Mouse (Mus musculus) regulatory T cell (primary cell): Measurements from ENCODE around the gene Eogt.

Source experiments
- in situ Hi-C: fragments of 300-600 bp; cut with MboI, MseI; formaldehyde crosslinking; loops from one replicate; pipeline ENCODE4 v1.15.1; 2025; ENCODE audit warnings: high pct_unique_total_duplicates

The Eogt gene

DNA sequence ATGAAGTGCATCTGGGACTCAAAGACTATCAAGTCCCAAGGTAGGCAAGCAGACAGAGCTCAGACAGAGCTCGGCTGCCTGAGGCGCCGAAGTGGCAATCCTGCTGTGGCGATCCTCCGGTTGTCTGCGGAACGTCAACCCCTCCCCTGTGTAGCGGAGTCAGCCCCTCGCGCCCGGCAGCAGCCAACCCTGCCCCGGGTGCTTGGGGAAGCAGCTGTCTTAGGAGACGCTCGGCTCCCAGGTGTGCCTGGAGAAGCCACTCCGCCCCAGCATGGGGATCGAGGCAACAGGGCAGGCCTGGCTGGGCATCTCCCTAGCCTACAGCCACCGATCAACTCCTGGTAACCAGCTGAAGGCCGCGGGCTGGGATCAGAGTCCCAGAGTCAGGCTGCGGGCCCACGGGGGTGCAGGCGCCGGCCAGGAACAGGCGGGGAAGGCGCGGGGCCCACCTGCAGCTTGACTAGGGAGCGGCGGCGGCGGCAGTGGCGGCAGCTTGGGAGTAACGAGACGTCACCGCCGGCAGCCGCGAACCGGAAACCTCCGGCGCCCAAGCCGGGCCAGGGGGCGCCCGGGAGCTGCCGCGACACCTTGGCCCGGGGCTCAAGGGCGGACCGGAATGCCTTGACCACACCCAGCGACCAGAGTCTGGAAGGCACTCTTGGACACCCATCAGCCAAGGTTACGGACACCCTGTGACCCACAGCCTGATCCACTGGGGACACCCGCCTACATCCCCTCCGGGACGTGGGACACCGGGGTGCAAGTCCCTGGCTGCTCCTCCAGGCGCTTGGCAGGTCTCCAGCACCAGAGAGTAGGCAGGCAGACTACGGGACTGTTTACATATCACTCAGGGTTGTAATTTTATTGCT lies at the start of gene Eogt:
TSS of gene Eogt (minus strand) at position 800 of the 869 bp plus-strand sequence.
- in situ Hi-C loops: loop anchor here (5.0 kb wide), 1 partner anchor 54 kb away; no protein-coding TSS in a partner anchor

DNA sequence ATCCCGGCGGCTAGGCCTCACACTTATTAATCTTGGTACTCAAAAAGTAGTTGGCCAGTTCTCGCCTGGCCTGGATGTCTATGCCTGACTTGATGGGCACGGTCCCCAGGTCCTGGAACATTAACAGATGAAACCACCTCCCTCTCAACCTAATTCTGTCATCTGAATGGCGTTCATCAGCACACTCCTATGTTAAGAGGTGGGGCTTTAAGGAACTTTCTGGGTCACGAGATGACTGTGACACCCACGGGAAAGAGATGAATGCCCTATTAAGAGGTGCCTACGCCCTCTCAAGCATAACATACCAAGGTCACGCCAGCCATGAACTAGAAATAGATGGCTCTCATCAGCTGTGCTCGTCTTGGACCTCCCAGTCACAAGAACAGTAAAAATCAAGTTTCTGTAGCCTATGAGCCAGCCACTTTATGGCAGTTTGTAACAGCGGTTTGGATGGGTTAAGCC lies 30.4 kb upstream of the Eogt start:
- in situ Hi-C loops: no loop called here

DNA sequence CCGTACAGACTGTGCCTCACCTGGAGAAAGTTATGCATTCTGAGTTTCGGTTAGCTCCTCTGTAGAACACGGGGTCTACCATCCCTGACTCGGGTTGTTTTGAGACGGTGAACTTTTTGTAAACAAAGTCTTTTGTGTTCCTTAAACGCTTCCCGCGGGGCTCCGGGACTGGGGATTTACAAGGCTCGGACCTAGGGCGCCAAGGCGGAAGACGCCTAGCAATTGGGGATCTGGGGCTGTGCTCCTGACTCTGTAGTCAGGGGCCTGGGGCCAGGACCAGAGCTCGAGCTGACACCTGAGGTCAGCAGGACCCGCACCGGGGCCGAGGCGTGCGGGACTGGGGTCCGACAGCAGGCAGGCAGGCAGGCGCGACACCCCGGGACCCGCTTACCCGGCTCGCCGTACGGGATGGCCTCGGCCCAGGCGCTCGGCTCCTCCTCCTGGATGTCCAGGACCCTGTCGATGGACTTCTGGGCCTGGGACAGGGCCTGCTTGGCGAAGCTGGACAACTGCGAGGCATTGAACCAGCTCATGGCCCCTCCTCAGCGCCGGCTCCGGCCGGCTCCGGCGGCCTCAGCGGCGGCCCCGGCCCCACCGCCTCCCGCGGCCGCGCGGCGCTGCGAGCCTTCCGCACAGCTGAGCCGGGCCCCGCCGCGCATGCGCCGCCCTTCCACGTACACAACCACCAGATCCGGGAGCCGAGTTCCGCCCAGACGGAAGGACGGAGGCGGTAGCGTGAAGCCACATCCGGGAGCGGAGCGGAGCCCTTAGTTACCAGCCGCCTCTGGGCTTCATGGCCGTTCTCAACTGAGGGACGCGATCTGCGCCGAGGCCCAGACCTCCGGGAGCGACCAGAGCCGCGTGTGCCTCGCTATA lies 29.7 kb upstream of the Eogt start, which contains the start of gene Tmf1:
TSS of gene Tmf1 (minus strand) at position 632 of the 876 bp plus-strand sequence.
- in situ Hi-C loops: no loop called here

DNA sequence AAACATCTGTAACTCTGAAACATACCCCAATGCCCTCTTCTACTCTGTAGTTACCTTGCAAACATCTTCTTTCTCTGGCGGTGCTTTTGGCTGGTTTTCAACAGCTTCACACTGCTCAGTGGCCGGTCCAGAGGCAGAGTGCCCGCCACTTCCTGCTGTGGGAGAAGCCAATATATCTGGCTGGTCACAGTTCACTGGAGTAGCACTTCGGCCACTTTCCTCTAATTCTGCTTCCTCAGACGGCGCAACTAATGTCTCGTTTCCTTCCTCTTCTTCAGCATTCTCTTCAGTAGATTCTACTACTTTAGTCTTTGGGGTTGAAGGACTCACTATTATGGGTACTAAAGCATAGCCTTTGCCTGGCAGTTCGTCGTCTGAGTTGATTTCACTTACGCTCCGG lies 26.7 kb upstream of the Eogt start:
- in situ Hi-C loops: no loop called here

DNA sequence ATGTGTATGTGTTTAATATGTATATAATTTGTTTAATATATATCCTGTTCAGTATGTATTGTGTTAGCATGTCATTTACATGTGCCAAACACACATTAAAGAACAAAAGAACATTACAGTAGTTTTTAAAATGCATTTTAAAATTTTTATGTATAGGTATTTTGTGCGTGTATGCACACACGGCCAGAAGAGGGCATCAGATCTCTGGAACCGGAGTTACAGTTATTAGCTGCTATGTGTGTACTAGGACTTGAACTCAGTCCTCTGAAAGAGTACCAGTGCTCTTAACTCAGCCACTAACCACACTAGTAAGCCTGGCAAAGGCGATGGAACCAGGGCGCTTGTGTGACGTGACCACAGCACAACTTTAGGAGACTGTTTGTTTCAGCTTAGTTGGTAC lies 1.2 kb upstream of the Eogt start:
- in situ Hi-C loops: no loop called here

DNA sequence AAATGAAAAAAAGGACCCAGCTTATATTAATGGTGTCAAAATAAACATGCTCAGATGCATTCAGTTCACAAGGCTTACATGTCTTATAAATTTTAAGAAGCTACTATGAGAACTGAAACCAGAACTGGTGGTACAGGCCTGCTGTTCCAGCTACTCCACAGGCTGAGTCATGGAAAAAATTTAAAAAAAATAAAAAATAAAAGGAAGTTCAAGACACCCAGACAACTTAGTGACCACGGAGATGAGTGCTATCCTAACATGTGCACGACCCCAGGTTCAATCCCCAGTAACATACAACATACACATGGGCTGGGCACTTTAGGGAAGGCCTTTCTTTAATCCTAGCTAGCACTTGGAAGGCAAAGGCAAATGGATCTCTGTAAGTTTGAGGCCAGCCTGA lies 739 bp upstream of the Eogt start:
- in situ Hi-C loops: loop anchor here (5.0 kb wide), 1 partner anchor 53 kb away; no protein-coding TSS in a partner anchor

DNA sequence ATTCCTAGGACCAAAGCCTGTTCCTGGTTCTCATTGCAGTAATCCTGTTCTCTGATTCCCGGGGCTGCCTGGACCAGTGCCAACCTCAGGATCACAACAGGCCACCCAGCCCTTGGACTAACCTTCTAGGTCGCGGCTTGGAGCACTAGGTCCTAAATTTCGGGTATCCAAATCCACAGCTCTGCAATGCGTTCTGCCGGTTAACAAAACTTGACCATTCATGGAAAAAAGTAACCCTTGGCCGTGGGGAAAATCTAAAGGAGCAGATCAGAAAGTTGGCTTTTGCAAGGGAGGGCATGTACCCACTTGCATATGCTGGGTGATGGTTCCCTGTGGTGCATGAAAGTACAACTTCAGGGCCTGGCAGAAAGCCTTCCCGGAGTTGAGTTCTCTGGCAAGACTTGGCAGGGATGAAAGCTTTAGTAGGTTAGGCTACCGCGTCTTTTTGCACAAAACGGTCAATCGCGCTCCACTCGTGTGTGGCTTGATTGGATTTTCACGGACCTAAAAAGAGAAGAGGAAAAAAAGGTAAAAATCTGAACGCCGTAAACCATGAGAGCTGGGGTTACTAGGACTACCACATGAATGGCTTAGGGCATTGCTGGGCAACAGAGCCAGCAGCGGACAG lies 1.1 kb downstream of the Eogt start:
- in situ Hi-C loops: loop anchor here (5.0 kb wide), 1 partner anchor 54 kb away; no protein-coding TSS in a partner anchor

DNA sequence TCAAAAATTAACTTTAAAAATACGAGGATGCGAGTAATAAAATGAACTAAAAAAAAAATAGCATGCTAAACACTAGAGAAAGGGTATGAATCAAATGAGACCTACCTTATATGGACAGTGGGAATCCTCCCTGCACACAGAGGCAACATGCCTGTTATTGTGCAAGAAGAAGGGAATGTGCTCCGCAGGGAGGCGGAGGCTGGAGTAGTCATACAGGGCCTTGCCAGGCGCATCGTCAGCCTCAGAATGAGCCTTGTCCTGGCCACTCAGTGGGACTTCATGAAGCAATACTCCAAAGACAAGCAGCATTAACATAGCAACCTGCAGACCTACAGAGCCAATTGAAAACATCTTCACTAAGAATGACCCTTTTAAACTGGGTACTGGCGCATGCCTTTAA lies 3.8 kb downstream of the Eogt start:
- in situ Hi-C loops: loop anchor here (5.0 kb wide), 1 partner anchor 57 kb away; no protein-coding TSS in a partner anchor

DNA sequence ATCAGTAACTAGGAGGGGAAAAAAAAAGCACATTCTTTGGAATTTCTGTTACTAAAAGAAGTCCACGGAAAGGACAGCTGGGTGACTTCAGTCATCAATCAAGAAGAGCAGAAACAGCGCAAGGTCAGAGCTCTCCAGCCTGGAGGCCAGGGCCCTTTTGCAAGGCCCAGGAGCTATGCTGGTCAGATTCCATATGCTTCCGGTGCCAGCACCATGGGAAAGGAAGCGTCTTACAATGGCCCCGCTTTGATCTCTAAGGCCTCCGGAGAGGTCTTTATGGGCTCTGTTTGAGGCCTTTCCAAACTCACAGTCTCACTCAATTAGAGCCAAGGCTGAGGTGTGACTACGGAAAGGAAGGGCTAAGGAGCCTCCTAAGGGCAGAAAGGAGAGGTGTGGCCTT lies 4.6 kb downstream of the Eogt start:
- in situ Hi-C loops: no loop called here

DNA sequence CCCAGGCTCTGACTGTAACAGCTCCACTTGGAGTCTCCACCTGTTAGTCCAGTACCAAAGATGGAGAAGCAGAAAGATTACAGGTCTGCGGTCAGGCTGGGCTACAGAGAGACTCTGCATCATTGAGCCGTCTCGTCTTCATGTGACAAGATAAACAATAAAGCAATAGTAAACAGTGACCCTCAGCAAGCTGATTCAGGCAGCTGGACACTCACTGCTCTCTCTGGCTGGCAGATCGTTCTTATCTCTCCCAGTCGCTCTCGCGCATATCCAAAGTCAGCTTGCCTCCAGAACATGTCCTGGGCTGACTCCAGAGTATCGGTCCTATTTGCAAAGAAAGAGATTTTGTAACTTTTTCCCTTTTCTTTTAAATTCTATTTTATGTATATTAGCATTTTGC lies 6.4 kb downstream of the Eogt start:
- in situ Hi-C loops: no loop called here

DNA sequence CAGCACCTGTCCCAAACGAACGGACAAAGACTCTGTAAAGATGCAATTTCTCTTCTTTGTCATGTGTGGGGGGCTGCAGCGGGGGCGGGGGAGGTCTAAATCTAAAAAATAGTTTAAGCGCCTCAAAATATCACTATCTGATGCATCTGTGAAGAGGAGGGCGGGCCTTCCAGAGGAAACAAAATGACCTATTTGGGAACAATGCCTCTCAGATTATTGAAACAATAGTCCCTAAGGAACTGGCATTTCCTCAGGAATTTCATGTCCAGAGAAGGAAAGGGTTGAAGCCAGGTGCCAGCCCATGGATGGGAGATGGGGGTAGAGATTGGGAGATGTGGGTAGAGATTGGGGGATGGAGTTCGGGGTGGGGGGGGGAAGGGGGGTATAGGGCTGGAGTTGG lies 7.2 kb downstream of the Eogt start:
- in situ Hi-C loops: no loop called here

DNA sequence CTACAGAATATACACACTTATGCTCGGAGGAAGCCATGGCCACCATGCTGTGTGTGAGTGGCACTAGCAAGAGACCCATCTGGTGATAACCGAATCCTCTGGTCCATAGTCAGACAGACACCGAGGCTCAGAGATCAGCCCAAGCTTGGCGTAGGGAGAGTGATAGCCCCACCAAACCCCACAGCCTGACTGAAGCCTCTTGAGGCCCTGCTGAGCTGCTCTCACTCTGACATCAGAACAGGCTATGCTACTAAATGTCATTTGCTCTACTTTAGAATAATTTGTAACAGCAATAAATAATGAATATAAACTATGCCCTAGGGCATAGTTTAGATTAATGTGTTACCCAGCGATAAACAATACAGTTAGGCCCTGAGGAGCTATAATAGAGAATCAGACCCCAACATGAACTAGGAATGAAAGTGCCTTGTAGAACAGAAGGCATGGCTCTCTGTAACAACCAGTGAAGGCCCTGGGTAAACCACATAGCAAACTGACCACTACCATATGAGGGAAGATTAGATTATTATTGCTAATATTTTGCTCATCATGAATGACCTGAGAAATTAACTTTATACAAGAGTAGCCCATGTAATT lies 16.2 kb downstream of the Eogt start:
- in situ Hi-C loops: no loop called here

DNA sequence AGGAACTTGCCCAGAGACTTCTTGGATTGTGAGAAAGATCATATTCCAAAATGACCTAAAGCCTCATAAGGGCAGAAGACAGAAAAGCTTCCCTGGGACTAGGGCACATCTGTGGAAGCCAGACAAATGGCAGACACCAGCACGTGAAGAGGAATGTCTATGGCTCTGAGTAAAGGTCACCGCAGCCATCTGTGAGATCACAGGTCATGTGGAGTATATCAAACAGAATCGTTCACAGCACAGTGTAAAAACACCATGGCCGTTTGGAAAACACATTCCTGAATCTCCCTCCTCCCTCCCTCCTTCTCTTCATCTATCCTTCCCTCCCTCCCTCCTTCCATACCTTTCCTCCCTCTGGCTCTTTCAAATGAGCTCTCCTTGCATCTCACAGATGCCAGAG lies 17.2 kb downstream of the Eogt start:
- in situ Hi-C loops: no loop called here

DNA sequence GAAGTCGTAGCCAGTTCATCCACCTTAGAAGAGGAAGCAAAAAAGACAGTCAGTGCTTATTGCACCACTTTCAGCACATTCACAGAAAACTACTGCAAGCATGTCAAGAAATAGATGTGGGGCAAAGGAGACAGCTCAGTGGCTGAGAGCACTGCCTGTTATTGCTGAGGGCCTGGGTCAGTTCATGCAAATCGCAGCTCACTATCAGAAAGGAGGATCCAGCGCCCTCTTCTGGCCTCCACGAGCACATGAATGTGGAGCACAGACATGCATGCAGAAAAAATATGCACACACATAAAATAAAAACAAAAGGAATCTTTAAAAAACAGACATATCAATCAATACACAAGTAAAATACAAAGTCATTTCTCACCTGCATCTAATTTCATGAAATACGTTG lies 18.0 kb downstream of the Eogt start:
- in situ Hi-C loops: no loop called here

DNA sequence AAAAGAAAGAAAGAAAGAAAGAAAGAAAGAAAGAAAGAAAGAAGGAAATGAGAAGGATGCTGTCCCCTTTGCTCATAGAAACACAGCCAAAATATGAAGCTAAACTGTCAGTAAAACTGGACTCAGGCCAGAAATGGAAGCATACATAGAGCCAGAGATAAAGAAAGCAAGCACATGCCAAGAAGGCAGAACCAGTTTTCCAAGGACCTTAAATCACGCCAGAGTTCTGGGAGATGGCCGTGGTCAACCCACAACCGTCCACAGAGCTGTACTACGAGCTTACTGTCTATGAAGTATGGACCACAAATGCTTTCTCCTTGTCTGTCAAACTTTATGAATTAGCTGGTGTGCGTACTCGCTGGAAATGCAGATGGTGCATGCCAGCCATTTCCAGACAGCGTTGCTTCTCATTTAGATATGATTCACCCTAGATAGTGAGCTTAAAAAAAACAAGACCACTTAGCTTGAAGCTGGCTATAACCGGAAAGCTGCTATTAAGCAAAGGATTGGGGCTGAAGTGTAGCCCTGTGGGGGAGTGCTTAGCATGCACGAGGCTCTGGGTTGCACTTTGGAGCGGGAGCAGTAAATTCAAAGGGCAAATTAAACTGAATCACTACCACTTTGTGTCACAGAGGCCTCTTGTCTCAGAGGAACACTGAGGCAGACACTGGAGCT lies 24.5 kb downstream of the Eogt start:
- in situ Hi-C loops: no loop called here

DNA sequence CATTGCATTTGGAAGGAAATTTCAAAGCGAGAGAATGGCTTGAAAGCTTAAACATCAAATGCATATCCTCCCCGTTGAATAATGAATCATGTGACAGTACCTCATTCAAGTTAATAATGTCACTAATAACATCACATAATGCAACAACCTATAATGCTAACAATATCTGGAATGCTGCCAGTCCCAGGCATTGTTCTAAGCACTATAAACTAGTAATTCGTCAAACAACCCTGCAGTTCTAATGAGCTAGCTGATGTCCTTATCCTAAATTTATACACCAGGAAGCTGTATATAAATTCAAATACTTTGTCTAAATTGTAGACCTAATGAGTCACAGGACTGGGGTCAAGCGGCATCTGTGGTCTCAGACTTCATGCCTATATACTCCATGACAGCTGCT lies 28.1 kb downstream of the Eogt start:
- in situ Hi-C loops: no loop called here

DNA sequence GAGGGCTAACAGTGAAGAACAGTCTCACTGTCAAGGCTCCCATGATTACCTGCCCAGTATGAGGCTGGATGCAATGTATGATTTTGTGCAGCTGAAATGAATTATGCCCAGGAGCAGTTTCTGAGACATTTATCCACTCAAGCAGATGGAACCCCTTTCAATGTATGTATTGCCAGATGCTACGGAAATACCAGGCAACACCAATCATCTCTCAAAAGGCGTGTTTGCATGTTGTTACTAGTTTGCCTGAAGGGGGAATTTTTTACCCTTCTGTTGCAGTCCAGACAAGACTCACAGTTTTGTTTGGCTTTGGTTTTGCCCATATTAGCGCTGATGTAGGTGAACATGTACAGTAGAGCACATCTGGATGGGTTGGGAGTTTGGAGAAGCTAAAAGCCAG lies 30.7 kb downstream of the Eogt start:
- in situ Hi-C loops: no loop called here

DNA sequence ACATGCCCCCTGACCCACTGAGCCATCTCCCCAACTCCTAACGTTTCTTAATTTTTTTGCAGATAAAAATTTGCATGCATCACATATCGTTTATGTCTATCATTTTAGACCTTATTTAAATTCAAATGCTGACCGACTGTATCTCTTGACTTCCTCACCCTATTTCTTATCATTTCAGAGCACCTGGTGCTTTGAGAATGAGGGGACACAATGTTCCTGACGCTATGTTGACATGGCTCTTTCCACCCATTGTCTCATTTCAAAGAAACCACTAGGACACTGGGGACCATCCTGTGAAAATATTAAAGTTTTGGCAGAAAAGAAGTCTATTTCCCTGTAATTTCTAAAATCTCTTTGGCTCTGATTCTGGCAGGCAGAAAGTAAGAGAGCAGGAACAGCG lies 32.1 kb downstream of the Eogt start:
- in situ Hi-C loops: no loop called here

DNA sequence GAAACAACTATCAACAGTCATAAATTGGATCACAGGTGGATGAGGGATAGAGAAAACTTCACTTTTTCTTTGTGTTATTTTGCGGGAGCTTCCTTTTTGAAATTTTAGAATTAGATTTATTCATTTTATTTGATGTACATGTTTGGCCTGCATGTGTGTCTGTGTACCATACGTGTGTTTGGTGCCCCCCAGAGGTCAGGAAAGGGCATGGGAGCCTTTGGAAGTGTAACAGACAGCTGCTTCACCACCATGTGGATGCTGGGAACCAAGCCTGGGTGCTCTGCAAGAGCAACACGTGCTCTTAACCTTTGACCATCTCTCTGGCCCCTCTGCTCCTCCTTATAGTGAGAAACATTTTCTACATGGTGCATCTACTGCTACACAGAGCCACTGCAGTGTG lies 34.2 kb downstream of the Eogt start:
- in situ Hi-C loops: no loop called here

DNA sequence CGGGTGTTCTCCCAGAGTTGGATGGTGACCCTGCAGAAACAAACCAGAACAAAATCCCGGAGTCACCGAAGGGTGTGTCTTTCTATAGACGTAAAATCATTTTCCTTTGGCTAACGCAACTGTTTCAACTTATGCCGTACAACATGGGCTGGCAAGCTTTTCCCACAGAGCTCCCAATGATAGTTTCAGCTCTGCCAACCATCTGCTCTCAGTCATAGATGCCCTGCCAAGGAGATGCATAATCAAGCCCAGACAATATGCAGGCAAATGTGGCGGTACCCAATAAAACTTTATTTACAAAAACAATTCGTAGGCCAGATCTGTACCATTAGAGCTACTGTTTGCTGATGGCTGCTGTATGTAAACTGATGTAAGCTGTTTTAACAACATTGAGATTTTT lies 36.8 kb downstream of the Eogt start:
- in situ Hi-C loops: no loop called here

DNA sequence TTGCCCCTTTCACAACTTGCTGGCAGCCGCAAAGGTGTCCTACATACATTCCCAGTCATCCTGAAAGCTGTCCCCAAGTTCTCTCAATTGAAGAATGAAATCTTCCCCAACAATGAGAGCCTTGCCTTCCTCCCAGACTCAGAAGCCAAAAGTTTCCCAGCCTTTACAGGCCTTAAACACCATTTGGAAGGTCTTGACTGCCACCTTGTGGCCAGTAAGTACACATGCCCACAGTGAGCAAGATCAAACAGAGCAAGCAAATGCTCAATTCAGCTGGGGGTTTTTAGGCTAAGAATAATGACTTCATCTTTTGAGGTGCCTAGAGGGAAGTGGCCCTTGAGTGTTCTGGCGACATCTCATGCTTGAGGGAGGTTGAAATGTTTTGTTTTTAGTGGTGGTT lies 42.2 kb downstream of the Eogt start:
- in situ Hi-C loops: no loop called here
